ENCODE assay signal across 17 mouse cellular contexts in genomic region chr1:170368864-170369263, GRCm38 (mm10).
"Had no signal": no experiment of that assay in that cellular context is flagged by ENCODE, and none has a peak within 500 bp of the region (broad histone marks: within the 10 kb centered on the region; RNA-seq: fewer than 3 reads in every experiment).

No protein-coding gene starts in this region.

- DNase-seq: liver, postnatal 0 days; lung, adult 2 months; lung, postnatal 14 days; lung, postnatal 36 days; midbrain, embryonic 14.5 days; thymus, adult 2 months; thymus, postnatal 25 days; thymus, postnatal 4 days had no signal

- ATAC-seq: liver, postnatal 0 days; lung, postnatal 0 days; midbrain, embryonic 16.5 days had no signal

- H3K36me3 ChIP-seq: lung, embryonic 15.5 days; midbrain, embryonic 12.5 days; neural tube, embryonic 12.5 days; stomach, embryonic 15.5 days had no signal

- H3K27me3 ChIP-seq: lung, embryonic 15.5 days; megakaryocyte, embryonic 14.5 days; neural tube, embryonic 12.5 days; stomach, embryonic 15.5 days had no signal

- H3K4me2 ChIP-seq: lung, embryonic 15.5 days; midbrain, embryonic 12.5 days; neural tube, embryonic 12.5 days; stomach, embryonic 15.5 days had no signal

- H3K4me1 ChIP-seq: lung, embryonic 15.5 days; stomach, embryonic 15.5 days had no signal

- H3K4me3 ChIP-seq: lung, embryonic 15.5 days; megakaryocyte, embryonic 14.5 days; midbrain, embryonic 12.5 days; neural tube, embryonic 12.5 days; stomach, embryonic 15.5 days had no signal

- H3K9ac ChIP-seq: liver, postnatal 0 days; lung, embryonic 15.5 days; midbrain, embryonic 12.5 days; neural tube, embryonic 12.5 days; stomach, embryonic 15.5 days had no signal

- H3K27ac ChIP-seq: lung, embryonic 15.5 days; macrophage; midbrain, embryonic 12.5 days; neural tube, embryonic 12.5 days; stomach, embryonic 15.5 days; stomach, postnatal 0 days had no signal

- H3K9me3 ChIP-seq: lung, embryonic 15.5 days; megakaryocyte, embryonic 14.5 days; midbrain, embryonic 12.5 days; neural tube, embryonic 12.5 days; stomach, embryonic 15.5 days had no signal
